Mouse (Mus musculus) spleen, adult 18-20 months (tissue): ENCODE data around the gene Cacna1e.

Source experiments
- DNase-seq, 2 experiments: peaks; one replicate each; pipeline ENCODE4 v3.0.0; 2022; ENCODE audit warnings: mixed read lengths in 2 of 2

Cacna1e gene

GRCm38 (mm10) chr1:154884275-154885206 lies at the start of gene Cacna1e:
Gene Cacna1e, minus strand, starts transcription at chr1:154884501.
- DNase-seq: peak; percentile 8 to 25

GRCm38 (mm10) chr1:154918406-154918805 lies 34.1 kb upstream of the Cacna1e start:
- DNase-seq: no peak

- DNase-seq: no peak
Measured at GRCm38 (mm10) chr1:154917438-154917837, 33.1 kb upstream of the Cacna1e start.

- DNase-seq: no peak
Measured at GRCm38 (mm10) chr1:154909554-154909953, 25.3 kb upstream of the Cacna1e start.

- DNase-seq: no peak
Measured at GRCm38 (mm10) chr1:154897390-154897789, 13.1 kb upstream of the Cacna1e start.

- no peak for DNase-seq
Measured at GRCm38 (mm10) chr1:154890244-154890643, 5.9 kb upstream of the Cacna1e start.

GRCm38 (mm10) chr1:154888495-154888894 lies 4.2 kb upstream of the Cacna1e start:
- DNase-seq: no peak

- DNase-seq: no peak
Measured at GRCm38 (mm10) chr1:154888018-154888417, 3.7 kb upstream of the Cacna1e start.

- DNase-seq: no peak
Measured at GRCm38 (mm10) chr1:154887546-154887945, 3.2 kb upstream of the Cacna1e start.

GRCm38 (mm10) chr1:154886611-154887010 lies 2.3 kb upstream of the Cacna1e start:
- no peak for DNase-seq

GRCm38 (mm10) chr1:154885207-154885548 lies 877 bp upstream of the Cacna1e start:
- peak in 1 of 2 experiments; percentile 17 for DNase-seq

- DNase-seq: peak in 1 of 2 experiments; percentile 10
Measured at GRCm38 (mm10) chr1:154883596-154884191, 607 bp downstream of the Cacna1e start.

- DNase-seq: no peak
Measured at GRCm38 (mm10) chr1:154865981-154866380, 18.3 kb downstream of the Cacna1e start.

- DNase-seq: no peak
Measured at GRCm38 (mm10) chr1:154861416-154861815, 22.9 kb downstream of the Cacna1e start.

- no peak for DNase-seq
Measured at GRCm38 (mm10) chr1:154854564-154854963, 29.7 kb downstream of the Cacna1e start.

- DNase-seq: no peak
Measured at GRCm38 (mm10) chr1:154850515-154851287, 33.6 kb downstream of the Cacna1e start.

- DNase-seq: no peak
Measured at GRCm38 (mm10) chr1:154848683-154849579, 35.4 kb downstream of the Cacna1e start.

- DNase-seq: no peak
Measured at GRCm38 (mm10) chr1:154846900-154847299, 37.4 kb downstream of the Cacna1e start.

GRCm38 (mm10) chr1:154843427-154843826 lies 40.9 kb downstream of the Cacna1e start:
- no peak for DNase-seq

- DNase-seq: no peak
Measured at GRCm38 (mm10) chr1:154842336-154842735, 42.0 kb downstream of the Cacna1e start.

GRCm38 (mm10) chr1:154841057-154841630 lies 43.2 kb downstream of the Cacna1e start:
- no peak for DNase-seq

GRCm38 (mm10) chr1:154839272-154839671 lies 45.0 kb downstream of the Cacna1e start:
- no peak for DNase-seq
